15 mouse cellular contexts compared by ENCODE assay signal in the genomic region with DNA sequence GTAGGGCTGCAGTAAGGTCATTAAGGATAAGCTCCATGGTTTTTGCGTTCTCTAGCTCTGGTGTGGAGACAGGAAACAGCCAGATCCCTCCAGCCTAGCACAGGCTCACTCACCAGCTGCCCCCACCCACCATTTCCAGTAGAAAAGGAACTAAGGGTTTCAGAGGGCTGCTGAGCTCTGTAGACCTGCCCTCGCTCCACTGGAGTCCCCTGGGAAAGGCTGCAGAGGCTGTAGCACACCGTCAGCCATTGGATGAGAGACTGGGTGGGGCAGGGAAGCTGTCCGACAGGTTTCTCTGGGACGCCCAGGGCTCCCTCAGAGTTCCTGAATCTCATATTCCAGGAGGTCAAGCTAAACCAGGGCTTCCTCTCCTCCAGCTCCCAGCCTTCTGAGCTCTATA. TPM values are rescaled to one million over a fixed set of nuclear protein-coding genes. Genes with fewer than 3 reads are reported as not detected.
DNase-seq lines count a peak whose midpoint lies in the region; ATAC-seq and TF ChIP-seq lines count a peak whose summit lies in the region.
"Had no signal": no experiment of that assay in that cellular context is flagged by ENCODE, and none has a peak within 500 bp of the region (broad histone marks: within the 10 kb centered on the region; RNA-seq: fewer than 3 reads in every experiment).

No protein-coding gene starts in this region.

- WGBS in heart, embryonic 12.5 days = 60% methylated on average over 5 of the region's 5 CpGs
- 44% methylated on average over 5 of the region's 5 CpGs for WGBS in embryonic facial prominence, embryonic 15.5 days
- 64% methylated on average over 5 of the region's 5 CpGs for WGBS in olfactory bulb, adult 2 months
- 56% methylated on average over 5 of the region's 5 CpGs for WGBS in hindbrain, postnatal 0 days

- peaks cover 55% of the 10 kb centered on the region for H3K4me1 ChIP-seq in heart, embryonic 12.5 days (replicated peaks)
- peaks cover 49% of the 10 kb centered on the region for H3K4me1 ChIP-seq in embryonic facial prominence, embryonic 15.5 days
- peaks cover 72% of the 10 kb centered on the region for H3K4me1 ChIP-seq in olfactory bulb, adult 2 months (ENCODE audit: control insufficient read depth, insufficient read depth, low read length)
- peaks cover 7% of the 10 kb centered on the region for H3K4me1 ChIP-seq in hindbrain, postnatal 0 days (ENCODE audit: insufficient read depth, low read length)

- no peak overlapping the region for H3K27ac ChIP-seq in heart, embryonic 12.5 days (ENCODE audit: poor library complexity, severe bottlenecking)
- peak overlapping the region; percentile 82 for H3K27ac ChIP-seq in embryonic facial prominence, embryonic 15.5 days (replicated peaks)
- peak overlapping the region; percentile 74 for H3K27ac ChIP-seq in olfactory bulb, adult 2 months (ENCODE audit: insufficient read depth, low read depth, low read length)
- no peak overlapping the region for H3K27ac ChIP-seq in hindbrain, postnatal 0 days
- H3K27ac ChIP-seq: hindbrain, embryonic 13.5 days; neural tube, embryonic 15.5 days had no signal

- no peak for DNase-seq in heart, adult 8-10 months (ENCODE audit: low spot score)
- DNase-seq in kidney, postnatal 14 days = peak; percentile 83
- no peak for DNase-seq in layer of hippocampus, adult 9-11 months
- no peak for DNase-seq in hindbrain, postnatal 0 days (ENCODE audit: low spot score)
- DNase-seq: adrenal gland, adult 2 months; cerebellum, postnatal 10 days; forebrain, postnatal 0 days had no signal

- no peak overlapping the region for H3K4me3 ChIP-seq in heart, embryonic 12.5 days
- H3K4me3 ChIP-seq in embryonic facial prominence, embryonic 15.5 days (replicated peaks) = no peak overlapping the region
- no peak overlapping the region for H3K4me3 ChIP-seq in olfactory bulb, adult 2 months (ENCODE audit: insufficient read depth, low read depth, low read length)
- H3K4me3 ChIP-seq in hindbrain, postnatal 0 days (ENCODE audit: low read length) = no peak overlapping the region
- H3K4me3 ChIP-seq: hindbrain, embryonic 13.5 days; neural tube, embryonic 15.5 days had no signal

- no peak for ATAC-seq in heart, embryonic 12.5 days (ENCODE audit: insufficient number of reproducible peaks, low FRiP score)
- ATAC-seq in embryonic facial prominence, embryonic 15.5 days (ENCODE audit: insufficient number of reproducible peaks, low FRiP score, low TSS enrichment, low read depth) = peak; percentile 68
- no peak for ATAC-seq in frontal cortex, adult (ENCODE audit: low TSS enrichment)
- ATAC-seq in hindbrain, postnatal 0 days = no peak
- ATAC-seq: forebrain, postnatal 0 days had no signal

- TF ChIP-seq CTCF in olfactory bulb, adult 2 months (IDR thresholded peaks at IDR 0.05; ENCODE audit: insufficient read depth, low read depth, low read length) = no peak
- TF ChIP-seq CTCF in hindbrain, postnatal 0 days (IDR thresholded peaks at IDR 0.05; ENCODE audit: low read depth) = no peak

- no peaks in the 10 kb centered on the region for H3K27me3 ChIP-seq in heart, embryonic 12.5 days (replicated peaks)
- H3K27me3 ChIP-seq in embryonic facial prominence, embryonic 15.5 days = no peaks in the 10 kb centered on the region
- no peaks in the 10 kb centered on the region for H3K27me3 ChIP-seq in hindbrain, postnatal 0 days (ENCODE audit: insufficient read depth, low read length)
- H3K27me3 ChIP-seq: hindbrain, embryonic 13.5 days; neural tube, embryonic 15.5 days had no signal

- H3K4me2 ChIP-seq in heart, embryonic 12.5 days = no peak overlapping the region
- H3K4me2 ChIP-seq in embryonic facial prominence, embryonic 15.5 days (replicated peaks) = peak overlapping the region; percentile 29; the same call in 1 of the 2 replicates
- no peak overlapping the region for H3K4me2 ChIP-seq in hindbrain, postnatal 0 days (ENCODE audit: low read depth, low read length)
- H3K4me2 ChIP-seq: hindbrain, embryonic 13.5 days; neural tube, embryonic 15.5 days had no signal

- no peaks in the 10 kb centered on the region for H3K9me3 ChIP-seq in heart, embryonic 12.5 days (replicated peaks)
- H3K9me3 ChIP-seq in embryonic facial prominence, embryonic 15.5 days (replicated peaks) = no peaks in the 10 kb centered on the region
- H3K9me3 ChIP-seq in hindbrain, postnatal 0 days (ENCODE audit: low read length) = no peaks in the 10 kb centered on the region
- H3K9me3 ChIP-seq: hindbrain, embryonic 13.5 days; neural tube, embryonic 15.5 days had no signal

- H3K36me3 ChIP-seq in heart, embryonic 12.5 days = peaks cover 52% of the 10 kb centered on the region
- peaks cover 42% of the 10 kb centered on the region for H3K36me3 ChIP-seq in embryonic facial prominence, embryonic 15.5 days
- peaks cover 23% of the 10 kb centered on the region for H3K36me3 ChIP-seq in hindbrain, postnatal 0 days (ENCODE audit: insufficient read depth, low read length)

- TF ChIP-seq POLR2A in olfactory bulb, adult 2 months (IDR thresholded peaks at IDR 0.05; ENCODE audit: insufficient read depth, low read depth, low read length) = no peak

- peak overlapping the region; percentile 11; the same call in 1 of the 2 replicates for H3K9ac ChIP-seq in heart, embryonic 12.5 days
- no peak overlapping the region for H3K9ac ChIP-seq in embryonic facial prominence, embryonic 15.5 days
- no peak overlapping the region for H3K9ac ChIP-seq in hindbrain, postnatal 0 days (replicated peaks; ENCODE audit: low read length)
- H3K9ac ChIP-seq: forebrain, postnatal 0 days; hindbrain, embryonic 13.5 days; neural tube, embryonic 15.5 days had no signal

RNA-seq across cellular contexts. Expression of a gene that starts 11.0 kb away (rescaled TPM):
- 107 and 109 TPM in 2 replicates for polyA plus RNA-seq in heart, embryonic 12.5 days (2016; fragmentation: Nextera tagmentation; extraction: Ambion mirVana)
- 100 to 1,000 TPM; 224 to 279 (median 261) TPM for total RNA-seq in heart, adult 8-10 months (2022)
- polyA plus RNA-seq in embryonic facial prominence, embryonic 15.5 days (2015; fragmentation: Nextera tagmentation; extraction: Ambion mirVana) = 232 and 256 TPM in 2 replicates
- not detected in 2 replicates for polyA plus RNA-seq in olfactory bulb, adult 2 months (2012; ENCODE audit: insufficient read depth, insufficient read length, low replicate concordance, missing spikeins)
- 105 and 119 TPM in 2 replicates for total RNA-seq in hindbrain, postnatal 0 days (2014; rRNA removed)
- 42.7 and 49.8 TPM in 2 replicates for polyA plus RNA-seq in hindbrain, postnatal 0 days (2015; fragmentation: Nextera tagmentation; extraction: Ambion mirVana)

RNA-seq across cellular contexts. Expression of a gene that starts 28.1 kb away (rescaled TPM):
- polyA plus RNA-seq in heart, embryonic 12.5 days (2016; fragmentation: Nextera tagmentation; extraction: Ambion mirVana) = 69.7 and 78.3 TPM in 2 replicates
- total RNA-seq in heart, adult 8-10 months (2022) = 10 to 100 TPM; 13.7 to 19.4 (median 16.4) TPM
- 89.9 and 91.1 TPM in 2 replicates for polyA plus RNA-seq in embryonic facial prominence, embryonic 15.5 days (2015; fragmentation: Nextera tagmentation; extraction: Ambion mirVana)
- not detected in 2 replicates for polyA plus RNA-seq in olfactory bulb, adult 2 months (2012; ENCODE audit: insufficient read depth, insufficient read length, low replicate concordance, missing spikeins)
- 23.9 and 28.2 TPM in 2 replicates for total RNA-seq in hindbrain, postnatal 0 days (2014; rRNA removed)
- polyA plus RNA-seq in hindbrain, postnatal 0 days (2015; fragmentation: Nextera tagmentation; extraction: Ambion mirVana) = 20.7 and 22.0 TPM in 2 replicates

RNA-seq across cellular contexts. Expression of a gene that starts 28.9 kb away (rescaled TPM):
- polyA plus RNA-seq in heart, embryonic 12.5 days (2016; fragmentation: Nextera tagmentation; extraction: Ambion mirVana) = 114 and 124 TPM in 2 replicates
- total RNA-seq in heart, adult 8-10 months (2022) = 10 to 100 TPM in 1 of 4 experiments, 1 to 10 TPM in 3; 9.0 to 11.1 (median 9.0) TPM
- polyA plus RNA-seq in embryonic facial prominence, embryonic 15.5 days (2015; fragmentation: Nextera tagmentation; extraction: Ambion mirVana) = 212 TPM in 2 replicates
- polyA plus RNA-seq in olfactory bulb, adult 2 months (2012; ENCODE audit: insufficient read depth, insufficient read length, low replicate concordance, missing spikeins) = not detected in 2 replicates
- total RNA-seq in hindbrain, postnatal 0 days (2014; rRNA removed) = 34.6 and 41.1 TPM in 2 replicates
- polyA plus RNA-seq in hindbrain, postnatal 0 days (2015; fragmentation: Nextera tagmentation; extraction: Ambion mirVana) = 27.0 and 27.4 TPM in 2 replicates

RNA-seq across cellular contexts. Expression of a gene that starts 30.7 kb away (rescaled TPM):
- polyA plus RNA-seq in heart, embryonic 12.5 days (2016; fragmentation: Nextera tagmentation; extraction: Ambion mirVana) = 11.1 and 12.3 TPM in 2 replicates
- total RNA-seq in heart, adult 8-10 months (2022) = 1 to 10 TPM; 1.0 to 2.5 (median 2.0) TPM
- 7.0 and 10.6 TPM in 2 replicates for polyA plus RNA-seq in embryonic facial prominence, embryonic 15.5 days (2015; fragmentation: Nextera tagmentation; extraction: Ambion mirVana)
- polyA plus RNA-seq in olfactory bulb, adult 2 months (2012; ENCODE audit: insufficient read depth, insufficient read length, low replicate concordance, missing spikeins) = not detected in 2 replicates
- 530 and 555 TPM in 2 replicates for total RNA-seq in hindbrain, postnatal 0 days (2014; rRNA removed)
- polyA plus RNA-seq in hindbrain, postnatal 0 days (2015; fragmentation: Nextera tagmentation; extraction: Ambion mirVana) = 344 and 395 TPM in 2 replicates

RNA-seq across cellular contexts. Expression of a gene that starts 52.4 kb away (rescaled TPM):
- polyA plus RNA-seq in heart, embryonic 12.5 days (2016; fragmentation: Nextera tagmentation; extraction: Ambion mirVana) = not detected in 2 replicates
- total RNA-seq in heart, adult 8-10 months (2022) = not detected
- 6.0 and 6.7 TPM in 2 replicates for polyA plus RNA-seq in embryonic facial prominence, embryonic 15.5 days (2015; fragmentation: Nextera tagmentation; extraction: Ambion mirVana)
- polyA plus RNA-seq in olfactory bulb, adult 2 months (2012; ENCODE audit: insufficient read depth, insufficient read length, low replicate concordance, missing spikeins) = not detected in 2 replicates
- not detected in 2 replicates for total RNA-seq in hindbrain, postnatal 0 days (2014; rRNA removed)
- polyA plus RNA-seq in hindbrain, postnatal 0 days (2015; fragmentation: Nextera tagmentation; extraction: Ambion mirVana) = 0.45 and 0.73 TPM in 2 replicates
- total RNA-seq: adrenal gland, adult 2 months; forebrain, postnatal 0 days; left cerebral cortex, postnatal 10 days had no signal
- polyA plus RNA-seq: adrenal gland, adult 2 months; neural tube, embryonic 15.5 days; testis, adult 2 months had no signal

Comparison
In these comparisons a context has a peak if more than half of its experiments do, and no peak if none do; other contexts are left out.
1. H3K27ac ChIP-seq: peak in embryonic facial prominence, embryonic 15.5 days (single experiment) and olfactory bulb, adult 2 months (single experiment); none in heart, embryonic 12.5 days (single experiment) and hindbrain, postnatal 0 days (single experiment).
2. RNA of a gene that starts 11.0 kb away (polyA plus RNA-seq): 232 to 256 TPM in embryonic facial prominence, embryonic 15.5 days, 107 to 109 TPM in heart, embryonic 12.5 days and 42.7 to 49.8 TPM in hindbrain, postnatal 0 days; not detected in olfactory bulb, adult 2 months; every median in the first group is over 10 times any median in the second.
3. RNA of a gene that starts 28.1 kb away (polyA plus RNA-seq): 89.9 to 91.1 TPM in embryonic facial prominence, embryonic 15.5 days, 69.7 to 78.3 TPM in heart, embryonic 12.5 days and 20.7 to 22.0 TPM in hindbrain, postnatal 0 days; not detected in olfactory bulb, adult 2 months; every median in the first group is over 10 times any median in the second.
4. RNA of a gene that starts 28.9 kb away (polyA plus RNA-seq): 212 TPM in embryonic facial prominence, embryonic 15.5 days, 114 to 124 TPM in heart, embryonic 12.5 days and 27.0 to 27.4 TPM in hindbrain, postnatal 0 days; not detected in olfactory bulb, adult 2 months; every median in the first group is over 10 times any median in the second.